Mouse (Mus musculus) midbrain, embryonic 13.5 days (tissue): ENCODE measurements around the gene Inf2. TPM values are rescaled to one million over a fixed set of nuclear protein-coding genes. Genes with fewer than 3 reads are reported as not detected.

Source experiments
- ATAC-seq: fragments of 200-750 bp; cut with Nextera tagmentation; 2 replicates; pipeline ENCODE4 v1.8.0; 2017; ENCODE audit warnings: mild to moderate bottlenecking, moderate TSS enrichment, moderate library complexity
- H3K27ac ChIP-seq: fragments of 300-500 bp; sonication (generic); 2 replicates; pipeline ENCODE4 v1.5.1; 2015; ENCODE audit warnings: inconsistent platforms, mild to moderate bottlenecking, moderate library complexity
- H3K27me3 ChIP-seq: fragments of 300-500 bp; sonication (generic); 2 replicates; pipeline ENCODE4 v1.6.1; 2015; ENCODE audit warnings: mild to moderate bottlenecking, inconsistent platforms
- H3K36me3 ChIP-seq: fragments of 300-500 bp; sonication (generic); 2 replicates; pipeline ENCODE4 v1.6.1; 2015; ENCODE audit warnings: mild to moderate bottlenecking, inconsistent platforms
- H3K4me1 ChIP-seq: fragments of 300-500 bp; sonication (generic); replicated peaks from 2 replicates; pipeline ENCODE4 v1.6.1; 2015; ENCODE audit warnings: inconsistent platforms
- H3K4me2 ChIP-seq: fragments of 300-500 bp; sonication (generic); replicated peaks from 2 replicates; pipeline ENCODE4 v1.6.1; 2015; ENCODE audit warnings: moderate library complexity, mild to moderate bottlenecking, inconsistent platforms
- H3K4me3 ChIP-seq: fragments of 300-500 bp; sonication (generic); replicated peaks from 2 replicates; pipeline ENCODE4 v1.5.1; 2015; ENCODE audit warnings: mild to moderate bottlenecking, inconsistent platforms
- H3K9ac ChIP-seq: fragments of 300-500 bp; sonication (generic); replicated peaks from 2 replicates; pipeline ENCODE4 v1.6.1; 2015; ENCODE audit warnings: mild to moderate bottlenecking, inconsistent platforms
- H3K9me3 ChIP-seq: fragments of 300-500 bp; sonication (generic); 2 replicates; pipeline ENCODE4 v1.6.1; 2016; ENCODE audit warnings: mild to moderate bottlenecking, inconsistent platforms
- WGBS: fragments of 180-500 bp; shearing (Covaris S2); methylation state at CpG from one replicate; pipeline ENCODE4 v1.1.7; 2015; 5-methylcytosine and 5-hydroxymethylcytosine counted together
- polyA plus RNA-seq: library from polyadenylated mRNA; unstranded; fragments of >200 nt; fragmentation: Nextera tagmentation; extraction: Ambion mirVana; gene quantifications from 2 replicates; pipeline ENCODE4 v1.2.1, GENCODE M21; 2015

Inf2 gene
- polyA plus RNA-seq, 1 experiment from 2014 or later = 1.8 TPM

DNA sequence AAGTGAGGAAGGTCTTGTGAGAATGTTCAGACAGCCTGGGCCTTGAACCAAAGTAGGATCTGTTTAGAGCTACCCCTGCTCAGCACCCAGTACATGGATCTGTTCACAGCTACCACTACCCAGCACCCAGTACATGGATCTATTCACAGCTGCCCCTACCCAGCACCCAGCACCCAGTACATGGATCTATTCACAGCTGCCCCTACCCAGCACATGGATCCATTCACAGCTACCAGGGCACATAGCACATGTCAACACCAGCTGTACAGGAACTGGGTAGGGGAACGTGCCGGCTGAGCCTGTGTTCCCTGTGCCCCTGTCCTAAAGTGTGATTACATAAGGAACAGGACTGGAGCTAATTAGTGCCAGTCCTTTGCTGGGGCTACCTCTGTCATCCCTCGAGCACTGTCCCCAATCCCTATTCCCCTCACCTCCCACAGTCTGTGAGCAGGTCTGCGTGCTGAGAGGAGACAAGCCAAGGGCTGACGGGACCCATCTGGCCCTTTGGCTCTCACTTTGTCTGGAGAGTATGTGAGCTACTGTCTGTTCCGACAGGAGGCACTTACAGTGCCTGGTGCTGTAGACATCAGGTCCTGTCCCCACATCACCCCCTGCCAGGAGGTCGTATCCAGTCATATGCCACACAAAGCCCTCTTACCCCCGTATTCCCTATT is 2.1 kb downstream of the Inf2 start:
- no peak overlapping the region for H3K9ac ChIP-seq
- no peak overlapping the region for H3K27ac ChIP-seq
- WGBS = 77% methylated on average over 8 of the region's 8 CpGs
- H3K4me1 ChIP-seq = peaks cover 41% of the 10 kb centered on the region
- no peak for ATAC-seq
- H3K9me3 ChIP-seq = no peaks in the 10 kb centered on the region
- H3K27me3 ChIP-seq = peaks cover 52% of the 10 kb centered on the region
- H3K4me2 ChIP-seq = no peak overlapping the region
- no peaks in the 10 kb centered on the region for H3K36me3 ChIP-seq
- no peak overlapping the region for H3K4me3 ChIP-seq

DNA sequence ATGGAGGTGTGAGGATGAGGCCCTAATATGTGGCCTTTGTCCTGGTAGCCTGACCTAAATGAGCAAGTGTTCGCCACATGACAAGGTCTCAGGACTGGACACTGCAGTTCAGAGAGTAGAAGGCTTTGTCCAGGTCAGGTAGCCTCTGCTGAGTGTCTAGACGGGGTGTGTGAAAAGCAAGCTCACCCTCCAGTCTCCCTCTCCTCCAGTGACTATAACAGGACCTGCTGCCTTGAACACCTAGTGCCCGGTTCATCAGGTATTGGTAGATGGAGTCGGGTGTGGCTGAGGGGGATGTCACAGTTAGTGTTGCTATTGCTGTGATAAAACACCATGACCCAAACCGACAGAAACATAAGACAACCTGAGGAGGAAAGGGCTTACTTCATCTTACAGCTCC is 2.7 kb downstream of the Inf2 start:
- no peak overlapping the region for H3K4me3 ChIP-seq
- no peak for ATAC-seq
- H3K36me3 ChIP-seq = no peaks in the 10 kb centered on the region
- WGBS = 91% methylated on average over 5 of the region's 5 CpGs
- no peaks in the 10 kb centered on the region for H3K9me3 ChIP-seq
- peaks cover 41% of the 10 kb centered on the region for H3K4me1 ChIP-seq
- no peak overlapping the region for H3K9ac ChIP-seq
- peaks cover 48% of the 10 kb centered on the region for H3K27me3 ChIP-seq
- H3K4me2 ChIP-seq = no peak overlapping the region
- no peak overlapping the region for H3K27ac ChIP-seq

DNA sequence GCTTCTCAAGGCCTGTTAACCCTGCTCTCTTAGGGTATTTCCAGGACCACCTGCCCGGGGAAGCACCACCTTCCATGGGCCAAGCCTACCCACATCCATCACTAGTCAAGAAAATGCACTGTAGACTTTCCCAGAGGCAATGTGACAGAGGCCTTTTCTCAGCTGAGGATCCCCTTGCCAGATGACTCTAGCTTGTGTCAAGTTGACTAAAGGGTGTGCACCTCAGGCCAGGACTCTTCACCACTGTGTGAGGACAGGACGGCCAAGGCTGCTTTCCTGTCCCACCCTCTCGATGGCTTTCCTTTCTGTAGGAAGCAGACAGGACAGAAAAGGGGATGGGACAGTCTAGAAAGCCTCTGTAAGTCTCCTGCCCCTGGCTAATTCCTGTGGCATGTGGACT is 3.1 kb downstream of the Inf2 start:
- Histone ChIP-seq H3K36me3 (no peaks in the 10 kb centered on the region), H3K4me2 (no peak overlapping the region), H3K9ac (no peak overlapping the region), H3K27ac (no peak overlapping the region), H3K4me1 (peaks cover 41% of the 10 kb centered on the region), H3K27me3 (peaks cover 43% of the 10 kb centered on the region), H3K9me3 (no peaks in the 10 kb centered on the region), H3K4me3 (no peak overlapping the region)
- ATAC-seq = no peak
- WGBS = 78% methylated on average over 3 of the region's 3 CpGs

- Histone ChIP-seq H3K9me3 (no peaks in the 10 kb centered on the region), H3K9ac (no peak overlapping the region), H3K36me3 (no peaks in the 10 kb centered on the region), H3K4me3 (no peak overlapping the region), H3K4me1 (peaks cover 36% of the 10 kb centered on the region), H3K4me2 (no peak overlapping the region), H3K27me3 (peaks cover 29% of the 10 kb centered on the region), H3K27ac (peak overlapping the region; percentile 5; the same call in 1 of the 2 replicates)
- WGBS = 74% methylated on average over 21 of the region's 21 CpGs
- no peak for ATAC-seq
Measured at GRCm38 (mm10) chr12:112592985-112593734, 4.6 kb downstream of the Inf2 start.

DNA sequence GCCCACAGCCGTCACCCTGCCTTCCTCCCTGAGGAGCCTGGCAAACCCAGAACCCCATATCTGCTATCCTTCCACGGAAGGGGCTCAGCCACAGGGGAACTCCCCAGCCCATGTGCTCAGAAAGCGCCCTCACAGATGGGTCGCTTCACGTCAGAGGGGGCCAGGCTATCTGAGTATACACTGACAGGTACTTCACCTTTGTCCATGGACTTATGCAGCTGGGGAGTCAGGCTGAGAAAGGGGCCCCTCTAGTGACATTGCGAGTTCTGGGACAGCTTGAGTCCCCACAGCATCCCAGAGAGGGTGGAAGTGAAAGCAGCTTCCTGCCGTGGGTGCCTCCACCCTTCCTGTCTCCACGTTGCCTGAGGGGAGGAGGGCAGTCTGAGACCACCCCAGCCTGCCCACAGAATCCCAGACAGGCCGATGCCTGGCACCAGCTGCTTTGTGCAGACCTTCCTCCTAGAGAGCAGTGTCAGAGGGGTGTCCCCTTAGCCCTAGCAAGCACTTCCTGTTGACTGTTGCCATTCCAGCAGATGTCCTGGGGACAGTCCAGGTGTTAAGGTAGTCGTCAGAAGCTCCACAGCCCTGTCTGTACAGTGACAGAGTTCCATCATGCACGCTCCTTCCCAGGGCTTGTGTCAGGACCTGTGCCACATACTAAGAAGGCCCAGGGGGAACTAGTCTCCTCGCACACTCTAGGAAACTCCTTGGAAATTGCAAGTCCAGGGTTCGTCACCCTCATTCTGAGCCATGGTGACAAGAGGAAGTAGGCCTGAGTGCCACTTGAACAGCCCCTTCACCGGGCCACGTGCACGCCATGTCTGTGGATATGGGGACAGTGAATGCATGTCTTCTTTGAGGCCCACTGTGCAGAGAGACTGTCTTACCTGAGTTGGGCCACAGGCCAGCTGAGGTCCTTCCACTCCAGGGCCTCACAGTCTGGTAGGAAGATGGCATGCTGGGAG is 5.6 kb downstream of the Inf2 start:
- Histone ChIP-seq H3K27me3 (peaks cover 18% of the 10 kb centered on the region), H3K27ac (peak overlapping the region; percentile 5; the same call in 1 of the 2 replicates), H3K9ac (no peak overlapping the region), H3K4me2 (no peak overlapping the region), H3K4me1 (peaks cover 26% of the 10 kb centered on the region), H3K4me3 (no peak overlapping the region), H3K9me3 (no peaks in the 10 kb centered on the region), H3K36me3 (no peaks in the 10 kb centered on the region)
- no peak for ATAC-seq
- WGBS = 76% methylated on average over 16 of the region's 16 CpGs

DNA sequence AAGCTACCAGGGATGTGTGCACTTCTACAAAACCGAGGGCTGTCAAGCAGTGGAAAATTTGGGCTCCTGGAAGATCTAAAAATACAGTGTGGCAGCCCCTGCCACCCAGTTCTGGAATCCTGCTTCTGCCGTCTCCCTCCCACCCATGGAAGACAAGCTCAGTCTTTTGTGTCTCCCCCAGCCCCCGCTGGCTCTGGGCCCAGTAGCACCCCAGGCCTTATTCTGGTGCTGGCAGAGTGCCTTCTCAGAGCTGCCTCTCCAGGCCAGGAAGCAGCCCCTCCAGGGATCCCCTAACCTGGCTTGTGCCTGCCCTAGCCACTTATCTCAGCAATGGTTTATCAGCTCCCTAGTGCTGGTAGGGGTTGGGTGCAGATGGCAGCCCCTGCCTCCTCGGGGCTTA is 6.4 kb downstream of the Inf2 start:
- H3K27me3 ChIP-seq = peaks cover 11% of the 10 kb centered on the region
- 54% methylated on average over 4 of the region's 4 CpGs for WGBS
- H3K4me1 ChIP-seq = peaks cover 25% of the 10 kb centered on the region
- ATAC-seq = no peak
- no peak overlapping the region for H3K4me3 ChIP-seq
- no peak overlapping the region for H3K9ac ChIP-seq
- H3K27ac ChIP-seq = no peak overlapping the region
- no peaks in the 10 kb centered on the region for H3K36me3 ChIP-seq
- H3K9me3 ChIP-seq = no peaks in the 10 kb centered on the region
- H3K4me2 ChIP-seq = no peak overlapping the region

- Histone ChIP-seq H3K27me3 (peaks cover 4% of the 10 kb centered on the region), H3K4me2 (no peak overlapping the region), H3K9me3 (no peaks in the 10 kb centered on the region), H3K27ac (no peak overlapping the region), H3K9ac (no peak overlapping the region), H3K36me3 (no peaks in the 10 kb centered on the region), H3K4me1 (peaks cover 25% of the 10 kb centered on the region), H3K4me3 (no peak overlapping the region)
- ATAC-seq = no peak
- 57% methylated on average over 4 of the region's 4 CpGs for WGBS
Measured at GRCm38 (mm10) chr12:112595626-112596025, 7.0 kb downstream of the Inf2 start.

- Histone ChIP-seq H3K27me3 (no peaks in the 10 kb centered on the region), H3K36me3 (no peaks in the 10 kb centered on the region), H3K4me2 (no peak overlapping the region), H3K9me3 (no peaks in the 10 kb centered on the region), H3K4me1 (peaks cover 25% of the 10 kb centered on the region), H3K9ac (no peak overlapping the region), H3K4me3 (no peak overlapping the region), H3K27ac (no peak overlapping the region)
- 80% methylated on average over 9 of the region's 9 CpGs for WGBS
- ATAC-seq = no peak
Measured at GRCm38 (mm10) chr12:112596454-112596853, 7.9 kb downstream of the Inf2 start.

- no peak for ATAC-seq
- no peak overlapping the region for H3K9ac ChIP-seq
- 75% methylated on average over 14 of the region's 14 CpGs for WGBS
- no peaks in the 10 kb centered on the region for H3K9me3 ChIP-seq
- H3K36me3 ChIP-seq = no peaks in the 10 kb centered on the region
- no peak overlapping the region for H3K4me3 ChIP-seq
- no peak overlapping the region for H3K4me2 ChIP-seq
- no peak overlapping the region for H3K27ac ChIP-seq
- no peaks in the 10 kb centered on the region for H3K27me3 ChIP-seq
- H3K4me1 ChIP-seq = peaks cover 25% of the 10 kb centered on the region
Measured at GRCm38 (mm10) chr12:112596891-112597500, 8.4 kb downstream of the Inf2 start.

DNA sequence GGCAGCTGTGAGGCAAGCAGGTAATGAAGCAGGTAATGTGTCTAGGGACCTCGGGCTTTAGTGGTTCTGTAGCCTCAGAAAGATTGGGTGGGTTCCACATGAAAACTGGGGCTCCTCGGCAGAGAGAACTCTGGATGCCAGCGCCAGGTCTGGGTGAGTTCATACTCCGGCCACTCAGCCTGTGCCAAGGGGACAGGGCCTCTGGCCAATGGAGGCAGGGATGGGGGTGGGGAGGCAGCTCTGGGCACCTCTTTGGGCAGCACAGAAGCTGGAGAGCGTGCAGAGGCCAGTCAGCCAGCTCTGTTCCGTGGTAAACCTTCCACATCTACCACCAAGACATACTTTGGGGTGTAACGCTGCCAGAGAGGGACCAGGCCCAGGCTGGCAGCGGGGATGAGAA is 9.0 kb downstream of the Inf2 start:
- 86% methylated on average over 8 of the region's 8 CpGs for WGBS

GRCm38 (mm10) chr12:112599198-112599597 is 10.6 kb downstream of the Inf2 start:
- Histone ChIP-seq H3K36me3 (no peaks in the 10 kb centered on the region), H3K27me3 (no peaks in the 10 kb centered on the region), H3K4me1 (peaks cover 14% of the 10 kb centered on the region), H3K9me3 (no peaks in the 10 kb centered on the region), H3K4me2 (no peak overlapping the region), H3K4me3 (no peak overlapping the region), H3K9ac (no peak overlapping the region), H3K27ac (no peak overlapping the region)
- WGBS = 53% methylated on average over 4 of the region's 4 CpGs
- ATAC-seq = no peak

More for the DNA sequence above, 9.0 kb downstream of the Inf2 start:
- H3K9ac ChIP-seq = no peak overlapping the region
- H3K4me3 ChIP-seq = no peak overlapping the region
- H3K4me1 ChIP-seq = peaks cover 25% of the 10 kb centered on the region
- no peak overlapping the region for H3K4me2 ChIP-seq
- H3K36me3 ChIP-seq = no peaks in the 10 kb centered on the region
- H3K9me3 ChIP-seq = no peaks in the 10 kb centered on the region
- ATAC-seq = no peak
- no peak overlapping the region for H3K27ac ChIP-seq
- H3K27me3 ChIP-seq = no peaks in the 10 kb centered on the region
